Mouse (Mus musculus) brain, embryonic 14.5 days (tissue): ENCODE results near the gene Prcd. TPM values are rescaled to one million over a fixed set of nuclear protein-coding genes. Genes with fewer than 3 reads are reported as not detected.

Experiments
- DNase-seq: peaks from one replicate; pipeline ENCODE4 v3.0.0-alpha.2; 2011; ENCODE audit warnings: low read depth
- CTCF ChIP-seq: fragments of 200-500 bp; IDR thresholded peaks from 2 replicates; pipeline ENCODE4 v1.5.1; 2012; ENCODE audit warnings: inconsistent platforms, mild to moderate bottlenecking, moderate library complexity, borderline replicate concordance; ENCODE audit not compliant: insufficient read depth, insufficient read length; ENCODE audit errors: extremely low read depth
- POLR2A ChIP-seq: fragments of 200-500 bp; IDR thresholded peaks from 2 replicates; pipeline ENCODE4 v1.6.1; 2012; ENCODE audit warnings: mild to moderate bottlenecking, inconsistent platforms, borderline replicate concordance; ENCODE audit not compliant: poor library complexity, insufficient read depth, insufficient read length, severe bottlenecking; ENCODE audit errors: extremely low read depth
- polyA plus RNA-seq: library from polyadenylated mRNA; depleted of rRNA; stranded (reverse); fragments of >200 nt; gene quantifications from 2 replicates; pipeline ENCODE4 v1.2.3, GENCODE M21; 2012

Prcd gene
- polyA plus RNA-seq, 1 experiment = 1.4 TPM

DNA sequence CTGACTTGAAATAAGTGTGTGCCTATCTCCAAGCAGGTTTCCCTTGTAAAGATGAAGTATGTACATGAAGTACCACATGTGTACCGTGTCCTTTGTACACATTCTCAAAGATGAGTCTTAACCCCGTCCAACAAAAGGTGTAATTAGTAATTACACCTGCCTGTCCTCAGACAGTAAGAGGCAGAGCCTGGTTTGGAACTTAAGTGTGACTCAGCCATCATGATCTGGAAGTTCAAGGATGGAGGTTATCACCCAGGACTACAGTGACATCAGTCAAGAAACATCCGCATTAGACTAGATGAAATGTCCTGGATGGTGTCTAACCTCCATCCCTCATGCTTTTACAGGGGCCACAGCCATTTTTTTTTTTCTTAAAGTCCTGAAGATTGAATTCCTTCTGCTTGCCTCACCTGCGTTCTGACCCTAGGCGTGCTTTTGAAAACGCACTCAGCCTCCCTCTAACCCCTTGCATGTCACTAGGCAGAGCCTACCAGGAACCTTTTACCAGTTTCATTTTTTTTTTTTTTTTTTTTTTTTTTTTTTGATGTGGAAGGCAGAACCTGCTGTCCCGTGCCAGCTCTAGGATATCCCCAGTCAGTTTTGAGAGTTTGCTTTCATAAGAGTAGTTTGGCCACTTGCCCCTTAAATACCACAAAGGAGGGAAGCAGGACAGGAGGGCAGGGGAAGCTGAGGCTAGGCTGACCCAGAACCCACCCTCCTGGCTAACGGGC is 24.5 kb downstream of the Prcd start:
- TF ChIP-seq POLR2A = no peak
- no peak for TF ChIP-seq CTCF
- DNase-seq = no peak

DNA sequence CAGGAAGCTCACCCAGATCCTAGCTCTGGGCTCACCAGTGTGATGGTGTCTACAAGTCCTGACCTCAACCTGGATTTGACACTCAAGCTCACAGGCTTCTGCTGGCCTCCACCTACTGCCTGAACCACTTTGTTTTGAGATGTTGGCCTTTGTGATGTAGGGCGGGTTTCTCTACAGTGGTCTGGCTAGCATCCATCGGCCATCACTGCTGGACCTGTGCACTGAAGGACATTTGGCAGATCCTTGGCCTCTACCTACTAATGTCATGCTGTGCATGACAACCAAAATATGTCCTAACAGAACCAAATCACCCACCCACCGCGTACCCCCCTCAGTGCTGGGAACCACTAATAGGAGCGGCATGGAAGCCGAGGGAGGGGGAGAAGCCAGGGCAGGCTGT is 25.8 kb downstream of the Prcd start:
- TF ChIP-seq CTCF (no peak), POLR2A (no peak)
- no peak for DNase-seq

DNA sequence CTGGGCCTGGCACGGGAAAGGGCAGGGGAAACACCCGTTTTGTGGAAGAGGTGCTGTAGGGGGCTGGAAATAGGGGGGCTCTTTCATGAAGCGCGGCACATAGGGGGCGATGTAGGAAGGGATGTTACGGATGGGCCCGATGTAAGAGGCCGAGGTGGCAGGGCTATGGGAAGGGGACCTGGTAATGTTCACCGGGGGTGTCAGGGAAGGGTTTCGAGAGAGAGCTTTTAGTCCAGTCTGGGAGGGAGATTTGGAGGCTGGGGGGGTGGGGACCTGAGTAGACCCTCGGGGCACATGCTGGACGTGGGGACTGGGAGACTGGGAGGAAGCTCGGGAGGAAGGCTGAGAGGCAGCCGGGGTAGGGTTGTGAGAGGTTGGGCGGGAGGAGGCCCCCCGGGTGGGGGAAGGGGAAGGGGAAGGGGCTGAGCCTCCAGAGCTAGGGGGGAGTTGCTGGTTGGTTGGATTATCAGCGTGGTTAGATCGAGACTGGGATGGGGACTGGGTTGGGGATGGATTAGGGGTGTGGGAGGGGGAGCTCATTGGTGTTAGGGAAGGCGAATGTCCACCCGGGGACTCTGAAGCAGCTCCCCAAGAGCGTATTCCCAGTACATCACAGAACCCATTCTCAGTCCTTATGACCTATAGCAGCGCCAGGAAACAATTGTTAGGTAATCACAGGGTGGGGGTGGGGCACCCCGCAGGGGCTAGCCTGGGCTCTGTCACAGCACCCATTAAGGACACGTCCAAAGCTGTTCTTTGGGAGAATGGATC is 27.2 kb downstream of the Prcd start:
- TF ChIP-seq CTCF (no peak), POLR2A (no peak)
- DNase-seq = no peak

DNA sequence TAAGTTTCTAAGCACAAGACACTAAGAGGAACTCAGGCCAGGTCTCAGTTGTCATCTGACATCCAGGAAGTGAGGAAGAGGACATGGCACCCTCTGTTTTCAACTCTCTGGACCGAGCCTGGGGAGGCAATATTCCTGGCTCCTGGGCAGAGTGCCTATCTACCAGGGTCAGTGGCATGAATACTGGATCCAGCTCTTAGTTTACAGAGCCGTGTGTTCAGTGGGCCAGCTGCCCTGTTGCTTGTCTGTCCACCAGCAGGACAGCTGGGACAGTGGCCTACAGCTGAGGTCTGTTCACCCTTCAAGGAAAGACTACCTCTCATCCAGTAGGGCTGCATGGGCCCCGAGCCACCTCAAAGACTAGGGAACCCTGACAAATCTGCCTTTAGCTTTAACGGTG is 27.8 kb downstream of the Prcd start:
- no peak for DNase-seq
- no peak for TF ChIP-seq CTCF
- TF ChIP-seq POLR2A = no peak

DNA sequence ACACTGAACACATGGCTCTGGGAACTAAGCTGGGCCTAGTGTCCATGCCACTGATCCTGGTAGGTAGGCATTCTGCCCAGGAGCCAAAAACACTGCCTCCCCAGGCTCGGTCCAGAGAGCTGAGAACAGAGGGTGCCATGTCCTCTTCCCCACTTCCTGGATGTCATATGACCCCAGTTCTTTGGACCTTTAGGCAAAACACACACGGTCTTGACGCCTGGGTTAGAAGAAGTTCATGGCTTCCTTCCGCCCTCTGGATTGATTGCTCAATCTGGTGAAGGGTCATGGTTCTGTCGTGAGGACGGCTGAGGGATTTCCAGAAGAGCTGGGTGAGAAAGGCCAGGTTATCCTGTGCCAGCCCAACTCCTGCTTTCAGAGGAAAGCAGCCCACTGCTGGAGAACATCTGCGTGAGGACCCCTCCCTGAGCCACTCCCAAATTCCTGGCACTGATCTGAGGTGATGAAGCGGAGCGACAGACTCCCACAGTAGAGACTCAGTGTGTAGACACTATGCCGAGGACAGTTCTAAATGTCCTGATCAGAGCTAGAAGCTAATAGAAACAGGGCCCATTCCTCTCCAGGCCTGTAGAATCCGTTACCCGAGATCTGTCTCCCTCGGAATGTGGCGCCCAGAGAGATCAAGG is 29.3 kb downstream of the Prcd start:
- TF ChIP-seq CTCF (no peak), POLR2A (no peak)
- no peak for DNase-seq

DNA sequence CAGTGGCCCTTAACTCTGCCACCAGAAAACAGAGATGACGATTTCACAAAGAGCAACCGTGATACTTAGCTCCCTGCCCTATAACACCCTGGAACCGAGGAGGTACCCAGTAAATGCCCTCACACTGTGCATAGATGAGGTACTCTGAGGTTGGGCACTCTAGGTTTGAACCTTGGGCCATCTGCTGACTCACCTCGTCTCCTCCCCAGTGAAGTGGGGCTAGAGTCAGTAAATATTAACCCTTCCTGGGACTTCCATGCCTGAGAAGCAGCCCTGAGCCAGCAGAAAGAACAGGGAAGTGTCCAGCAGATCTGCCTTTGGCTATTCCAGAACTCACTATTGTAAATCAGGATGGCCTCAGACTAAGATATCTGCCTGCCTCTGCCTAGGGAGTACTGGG is 30.4 kb downstream of the Prcd start:
- TF ChIP-seq POLR2A (no peak), CTCF (no peak)
- DNase-seq = no peak

DNA sequence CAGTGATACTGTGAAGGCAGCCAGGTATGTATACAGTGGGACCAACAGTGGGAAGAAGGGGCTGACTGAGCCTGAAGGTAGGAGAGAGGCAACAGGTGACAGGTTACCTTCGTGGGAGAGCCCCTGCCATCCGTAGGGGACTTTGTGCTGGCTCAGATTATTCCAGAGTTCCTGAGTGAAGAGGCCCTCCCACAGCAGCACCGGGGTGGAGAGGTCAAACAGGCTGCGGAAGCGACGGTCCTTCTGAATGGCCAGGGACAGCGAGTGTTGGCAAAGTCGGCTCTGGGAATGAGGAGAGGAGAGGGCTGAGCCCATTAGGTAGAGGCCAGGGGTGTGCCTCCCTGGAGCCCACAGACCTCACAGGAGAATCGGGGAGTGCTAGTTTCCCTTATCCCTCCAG is 32.4 kb downstream of the Prcd start:
- no peak for TF ChIP-seq POLR2A
- TF ChIP-seq CTCF = no peak
- DNase-seq = no peak

DNA sequence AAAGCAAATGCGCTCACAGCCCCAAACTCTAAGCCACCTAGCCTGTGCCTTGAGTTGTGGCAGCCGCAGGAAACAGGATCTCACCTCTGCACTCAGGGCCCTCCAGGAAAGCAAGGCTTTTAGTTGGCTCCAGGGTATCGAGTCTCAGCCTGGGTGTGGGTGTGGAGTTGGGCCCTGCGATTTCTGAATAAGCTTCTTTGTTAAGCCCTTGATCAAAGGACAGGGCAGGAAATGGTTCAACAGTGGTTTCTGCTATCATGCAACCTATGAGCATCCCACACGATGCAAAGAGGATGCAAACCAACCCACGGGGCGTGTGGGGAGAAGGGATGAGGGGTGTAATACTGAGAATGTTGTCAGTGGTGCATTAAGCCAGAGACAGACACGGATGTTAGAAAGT is 34.6 kb downstream of the Prcd start:
- no peak for TF ChIP-seq CTCF
- TF ChIP-seq POLR2A = no peak

DNA sequence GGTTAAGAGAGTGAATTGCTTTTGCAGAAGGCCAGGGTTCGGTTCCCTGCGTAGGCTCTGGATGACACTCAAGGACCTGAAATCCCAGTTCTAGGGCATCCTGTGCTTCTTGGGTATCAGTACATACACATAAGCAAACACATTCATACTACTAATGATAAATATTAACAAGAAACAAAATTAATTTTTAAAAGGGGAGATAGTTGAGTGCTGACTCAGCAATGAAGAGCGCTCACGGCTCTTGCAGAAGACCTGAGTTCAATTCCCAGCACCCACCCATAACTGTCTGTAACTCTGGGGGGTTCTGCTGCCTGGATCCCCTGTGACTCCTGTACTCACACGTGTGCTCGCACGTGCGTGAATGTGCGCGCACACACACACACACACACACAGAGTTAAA is 36.3 kb downstream of the Prcd start:
- TF ChIP-seq CTCF = no peak
- no peak for TF ChIP-seq POLR2A
- DNase-seq = no peak

More for the DNA sequence above, 34.6 kb downstream of the Prcd start:
- no peak for DNase-seq

DNA sequence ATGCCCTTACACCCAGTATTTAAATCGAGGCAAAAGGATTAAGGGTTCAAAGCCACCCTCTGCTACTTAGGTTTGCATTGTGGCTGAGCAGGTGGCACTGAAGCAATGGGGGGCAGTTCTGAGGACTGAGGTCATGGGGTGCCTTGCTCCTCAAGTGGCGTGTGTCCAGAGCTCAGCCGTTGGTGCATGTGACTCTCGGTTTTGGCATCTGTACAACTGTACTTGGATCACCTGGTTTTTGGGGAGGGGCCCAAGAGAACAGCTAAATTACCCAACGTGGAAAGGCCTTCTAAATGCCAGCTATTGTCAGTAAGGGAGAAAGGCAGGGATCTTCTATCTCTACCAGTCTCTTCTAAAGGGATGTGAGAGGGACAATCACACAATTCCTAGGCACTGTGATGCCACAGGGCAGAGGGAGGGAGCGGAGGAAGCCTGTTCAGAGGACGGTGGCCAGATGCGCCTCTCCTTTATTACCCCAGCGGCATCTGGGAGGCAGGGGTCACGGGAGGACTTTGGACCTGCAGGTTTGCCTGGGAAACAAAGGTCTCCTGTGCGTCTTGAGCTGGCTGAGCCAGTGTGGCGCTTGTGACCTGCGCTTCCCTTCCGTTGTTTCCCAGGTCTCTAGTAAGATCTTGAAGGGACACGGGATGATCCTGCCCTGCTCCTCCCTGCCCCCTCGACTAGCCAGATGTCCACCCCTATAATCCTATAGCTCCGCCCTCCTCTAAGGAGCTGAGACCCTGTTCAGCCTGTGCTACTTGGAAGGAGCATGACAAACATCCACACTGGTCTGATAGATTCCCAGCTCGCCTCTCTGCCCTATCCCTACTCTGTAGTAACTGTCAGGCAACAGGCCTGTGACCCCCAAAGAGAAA is 37.6 kb downstream of the Prcd start:
- TF ChIP-seq POLR2A = no peak
- TF ChIP-seq CTCF = no peak
- DNase-seq = no peak

DNA sequence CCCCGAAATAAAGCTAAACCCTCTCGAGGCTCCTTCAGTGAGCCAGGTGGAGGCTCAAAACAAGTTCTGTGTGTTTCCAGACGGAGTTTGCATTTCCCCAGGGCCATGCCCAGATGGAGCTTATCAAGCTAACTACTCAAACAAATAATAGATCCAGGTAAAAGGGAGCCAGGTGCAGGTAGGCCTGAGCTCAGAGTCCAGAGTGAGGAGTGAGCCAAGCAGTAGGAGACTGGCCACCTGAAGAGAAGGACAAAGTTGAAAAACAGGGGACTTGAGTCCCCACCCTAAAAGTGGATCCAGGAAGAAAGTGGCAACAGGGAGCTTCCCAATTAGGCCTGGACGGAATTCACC is 40.5 kb downstream of the Prcd start:
- no peak for DNase-seq
- TF ChIP-seq POLR2A (no peak), CTCF (no peak)
